Mouse (Mus musculus) embryonic facial prominence, embryonic 13.5 days (tissue): ENCODE data around the gene Ankfy1. TPM values are rescaled to one million over a fixed set of nuclear protein-coding genes. Genes with fewer than 3 reads are reported as not detected.
"Not testable (repeated sequence)": the region's sequence is repeated elsewhere in the genome, so short reads cannot be mapped to it uniquely, and the experiment has no call there.

Experiments used
- ATAC-seq: fragments of 200-750 bp; cut with Nextera tagmentation; 2 replicates; pipeline ENCODE4 v1.8.0; 2017; ENCODE audit warnings: low read depth; ENCODE audit not compliant: insufficient number of reproducible peaks, insufficient read depth, low FRiP score, low TSS enrichment
- H3K27ac ChIP-seq: fragments of 300-500 bp; sonication (generic); 2 replicates; pipeline ENCODE4 v1.5.1; 2015; ENCODE audit warnings: moderate library complexity, mild to moderate bottlenecking, inconsistent platforms
- H3K27me3 ChIP-seq: fragments of 300-500 bp; sonication (generic); 2 replicates; pipeline ENCODE4 v1.6.1; 2015; ENCODE audit warnings: mild to moderate bottlenecking, inconsistent platforms
- H3K36me3 ChIP-seq: fragments of 300-500 bp; sonication (generic); 2 replicates; pipeline ENCODE4 v1.6.1; 2015; ENCODE audit warnings: mild to moderate bottlenecking, inconsistent platforms
- H3K4me1 ChIP-seq: fragments of 300-500 bp; sonication (generic); 2 replicates; pipeline ENCODE4 v1.6.1; 2015; ENCODE audit warnings: inconsistent platforms
- H3K4me2 ChIP-seq: fragments of 300-500 bp; sonication (generic); 2 replicates; pipeline ENCODE4 v1.6.1; 2015; ENCODE audit warnings: moderate library complexity, mild to moderate bottlenecking, inconsistent platforms
- H3K4me3 ChIP-seq: fragments of 300-500 bp; sonication (generic); 2 replicates; pipeline ENCODE4 v1.5.1; 2015; ENCODE audit warnings: mild to moderate bottlenecking, inconsistent platforms
- H3K9ac ChIP-seq: fragments of 300-500 bp; sonication (generic); 2 replicates; pipeline ENCODE4 v1.6.1; 2015; ENCODE audit warnings: mild to moderate bottlenecking, inconsistent platforms
- H3K9me3 ChIP-seq: fragments of 300-500 bp; sonication (generic); 2 replicates; pipeline ENCODE4 v1.6.1; 2016; ENCODE audit warnings: inconsistent platforms
- WGBS: fragments of 180-500 bp; shearing (Covaris S2); methylation state at CpG from one replicate; pipeline ENCODE4 v1.1.7; 2015; ENCODE audit warnings: mixed read lengths; 5-methylcytosine and 5-hydroxymethylcytosine counted together
- polyA plus RNA-seq: library from polyadenylated mRNA; unstranded; fragments of >200 nt; fragmentation: Nextera tagmentation; extraction: Ambion mirVana; gene quantifications from 2 replicates; pipeline ENCODE4 v1.2.1, GENCODE M21; 2015

Gene Ankfy1
- polyA plus RNA-seq, 1 experiment from 2014 or later: 26.0 TPM

DNA sequence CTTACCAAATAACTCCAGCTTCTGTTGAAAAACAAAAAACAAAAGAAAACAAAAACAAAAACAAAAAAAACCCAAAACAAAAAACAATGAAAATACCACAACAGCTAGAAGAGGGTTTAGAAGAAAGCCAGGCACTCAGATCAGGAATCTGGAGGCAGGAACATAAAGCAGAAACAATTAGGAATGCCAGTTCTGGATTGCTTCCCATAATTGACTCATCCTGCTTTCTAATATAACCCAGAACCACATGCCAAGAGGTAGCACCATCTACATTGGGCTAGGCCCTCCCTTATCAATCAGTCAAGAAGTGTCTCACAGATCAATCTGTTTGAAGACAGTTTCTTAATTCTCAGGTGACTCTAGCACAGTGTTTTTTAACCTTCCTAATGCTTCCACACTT is 9.1 kb upstream of the Ankfy1 start:
- Histone ChIP-seq H3K9ac (no peak overlapping the region), H3K4me3 (no peak overlapping the region), H3K9me3 (no peaks in the 10 kb centered on the region), H3K36me3 (peaks cover 27% of the 10 kb centered on the region), H3K27ac (no peak overlapping the region), H3K4me1 (no peaks in the 10 kb centered on the region), H3K27me3 (no peaks in the 10 kb centered on the region), H3K4me2 (no peak overlapping the region)
- no peak for ATAC-seq

DNA sequence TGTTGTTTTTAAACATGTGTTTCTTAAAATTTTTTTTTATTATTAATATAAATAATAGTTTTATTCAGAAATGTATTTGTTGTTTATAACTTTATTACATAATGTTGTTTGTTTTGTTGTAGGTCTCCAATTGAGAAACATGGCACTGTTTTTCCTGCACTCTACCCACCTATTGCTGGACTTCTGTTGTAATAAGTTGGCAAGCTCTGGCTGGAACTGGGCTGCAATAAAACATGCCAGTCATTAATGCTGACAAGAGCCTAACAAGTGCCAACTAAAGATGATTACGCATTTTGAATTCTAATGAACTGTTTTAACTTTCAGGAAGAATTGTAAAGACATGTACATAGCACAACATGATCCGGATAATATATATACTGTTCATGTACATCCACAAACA is 6.4 kb upstream of the Ankfy1 start:
- no peak overlapping the region for H3K27ac ChIP-seq
- H3K9me3 ChIP-seq: no peaks in the 10 kb centered on the region
- ATAC-seq: no peak
- 93% methylated on average over 2 of the region's 2 CpGs for WGBS
- H3K36me3 ChIP-seq: peaks cover 27% of the 10 kb centered on the region
- no peaks in the 10 kb centered on the region for H3K27me3 ChIP-seq
- no peak overlapping the region for H3K4me3 ChIP-seq
- no peak overlapping the region for H3K4me2 ChIP-seq
- H3K9ac ChIP-seq: no peak overlapping the region
- 0 out of 2 replicates have a peak, but pooled peaks cover 6% of the 10 kb centered on the region for H3K4me1 ChIP-seq

GRCm38 (mm10) chr11:72686697-72687096 is 3.1 kb upstream of the Ankfy1 start:
- Histone ChIP-seq H3K36me3 (peaks cover 12% of the 10 kb centered on the region; the same call in 1 of the 2 replicates), H3K27me3 (no peaks in the 10 kb centered on the region), H3K9ac (no peak overlapping the region), H3K4me1 (peaks cover 23% of the 10 kb centered on the region), H3K27ac (no peak overlapping the region), H3K4me2 (no peak overlapping the region), H3K4me3 (no peak overlapping the region), H3K9me3 (no peaks in the 10 kb centered on the region)
- no peak for ATAC-seq

GRCm38 (mm10) chr11:72688242-72688641 is 1.6 kb upstream of the Ankfy1 start:
- H3K27ac ChIP-seq: no peak overlapping the region
- H3K9ac ChIP-seq: no peak overlapping the region
- no peak for ATAC-seq
- H3K36me3 ChIP-seq: peaks cover 12% of the 10 kb centered on the region; the same call in 1 of the 2 replicates
- no peaks in the 10 kb centered on the region for H3K9me3 ChIP-seq
- peaks cover 31% of the 10 kb centered on the region for H3K4me1 ChIP-seq
- H3K27me3 ChIP-seq: no peaks in the 10 kb centered on the region
- H3K4me2 ChIP-seq: no peak overlapping the region; the same call in 1 of the 2 replicates
- H3K4me3 ChIP-seq: no peak overlapping the region
- 2% methylated on average over 5 of the region's 5 CpGs for WGBS

DNA sequence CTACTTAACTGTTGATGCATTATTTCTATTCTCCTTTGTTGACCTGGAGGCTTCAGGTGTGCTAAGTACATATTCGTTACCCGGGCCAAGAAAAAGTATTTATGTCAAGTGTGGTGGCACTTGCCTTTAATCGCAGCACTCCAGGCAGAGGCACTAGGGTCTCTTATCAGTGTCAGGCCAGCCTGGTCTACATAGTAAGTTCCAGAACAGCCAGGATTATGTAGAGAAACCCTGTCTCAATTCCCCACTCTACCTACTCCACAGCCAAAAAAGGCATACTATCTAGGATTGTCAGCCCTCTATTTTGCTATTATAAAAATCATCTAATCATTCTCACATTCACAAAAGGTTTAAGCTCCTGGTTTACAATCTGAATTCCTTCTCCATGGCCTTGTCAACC is 691 bp upstream of the Ankfy1 start:
- WGBS: 74% methylated on average over 3 of the region's 3 CpGs
- no peak for ATAC-seq
- Histone ChIP-seq H3K9ac (peak overlapping the region; percentile 89), H3K36me3 (peaks cover 9% of the 10 kb centered on the region; the same call in 1 of the 2 replicates), H3K4me1 (peaks cover 31% of the 10 kb centered on the region), H3K27ac (peak overlapping the region; percentile 82; the same call in 1 of the 2 replicates), H3K27me3 (no peaks in the 10 kb centered on the region), H3K9me3 (no peaks in the 10 kb centered on the region), H3K4me2 (peak overlapping the region; percentile 71), H3K4me3 (peak overlapping the region; percentile 87)

DNA sequence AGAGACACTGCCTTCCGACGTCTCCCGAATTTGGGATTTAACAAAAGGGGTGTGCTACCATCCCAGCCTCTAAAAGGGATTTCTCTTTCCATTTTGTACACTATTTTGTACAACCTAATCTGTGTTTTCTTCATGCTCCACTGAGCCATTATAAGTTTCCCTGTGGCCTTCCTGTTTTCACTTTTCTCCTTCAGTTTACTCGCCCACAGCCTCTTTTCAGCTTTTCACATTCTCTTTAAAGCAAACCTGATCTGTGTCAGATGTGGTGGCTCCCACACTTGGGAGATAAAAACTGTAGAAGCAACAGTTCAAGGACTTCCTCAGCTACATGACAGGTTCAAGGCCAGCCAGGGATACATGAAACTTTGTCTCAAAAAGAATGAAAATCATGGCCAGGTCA is 2.5 kb downstream of the Ankfy1 start:
- Histone ChIP-seq H3K9me3 (no peaks in the 10 kb centered on the region), H3K4me1 (peaks cover 31% of the 10 kb centered on the region), H3K4me2 (no peak overlapping the region), H3K27ac (no peak overlapping the region), H3K27me3 (no peaks in the 10 kb centered on the region), H3K9ac (no peak overlapping the region), H3K4me3 (no peak overlapping the region), H3K36me3 (no peaks in the 10 kb centered on the region)
- WGBS: 87% methylated on average over 4 of the region's 4 CpGs
- ATAC-seq: no peak

GRCm38 (mm10) chr11:72695025-72695424 is 5.2 kb downstream of the Ankfy1 start:
- 86% methylated on average over 3 of the region's 3 CpGs for WGBS
- H3K36me3 ChIP-seq: no peaks in the 10 kb centered on the region
- H3K4me3 ChIP-seq: no peak overlapping the region

GRCm38 (mm10) chr11:72696368-72696971 is 6.7 kb downstream of the Ankfy1 start:
- H3K4me1 ChIP-seq: peaks cover 10% of the 10 kb centered on the region
- WGBS: 91% methylated on average over 2 of the region's 2 CpGs
- H3K9me3 ChIP-seq: no peaks in the 10 kb centered on the region
- no peak overlapping the region for H3K4me3 ChIP-seq
- no peak overlapping the region for H3K4me2 ChIP-seq
- no peaks in the 10 kb centered on the region for H3K27me3 ChIP-seq
- no peak overlapping the region for H3K9ac ChIP-seq
- H3K36me3 ChIP-seq: no peaks in the 10 kb centered on the region
- no peak overlapping the region for H3K27ac ChIP-seq
- ATAC-seq: no peak

More at GRCm38 (mm10) chr11:72695025-72695424, 5.2 kb downstream of the Ankfy1 start:
- Histone ChIP-seq H3K4me1 (peaks cover 20% of the 10 kb centered on the region), H3K27ac (no peak overlapping the region), H3K9me3 (no peaks in the 10 kb centered on the region), H3K4me2 (no peak overlapping the region), H3K27me3 (no peaks in the 10 kb centered on the region), H3K9ac (no peak overlapping the region)
- no peak for ATAC-seq

DNA sequence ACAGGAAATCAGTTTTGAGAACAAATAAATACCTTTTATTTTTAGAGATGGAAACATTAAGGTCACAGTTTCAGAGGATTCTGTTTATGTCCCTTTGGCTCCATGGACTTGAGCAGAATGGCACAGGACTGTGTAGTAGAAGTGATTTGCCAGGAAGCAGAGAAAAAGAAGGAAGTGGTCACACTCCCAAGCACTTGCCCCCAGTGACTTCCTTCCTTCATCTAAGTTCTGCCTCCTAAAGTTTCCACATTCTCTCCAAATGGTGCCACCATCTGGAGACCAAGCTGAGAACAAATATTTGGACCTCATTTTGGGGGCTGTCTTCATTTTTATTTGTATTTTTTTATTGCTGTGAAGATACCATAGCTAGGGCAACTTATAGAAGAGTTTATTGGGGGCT is 7.5 kb downstream of the Ankfy1 start:
- no peak for ATAC-seq
- H3K36me3 ChIP-seq: no peaks in the 10 kb centered on the region
- H3K4me2 ChIP-seq: no peak overlapping the region
- no peaks in the 10 kb centered on the region for H3K27me3 ChIP-seq
- H3K4me3 ChIP-seq: no peak overlapping the region
- no peak overlapping the region for H3K27ac ChIP-seq
- H3K9me3 ChIP-seq: no peaks in the 10 kb centered on the region
- 0 out of 2 replicates have a peak, but pooled peaks cover 3% of the 10 kb centered on the region for H3K4me1 ChIP-seq
- no peak overlapping the region for H3K9ac ChIP-seq

DNA sequence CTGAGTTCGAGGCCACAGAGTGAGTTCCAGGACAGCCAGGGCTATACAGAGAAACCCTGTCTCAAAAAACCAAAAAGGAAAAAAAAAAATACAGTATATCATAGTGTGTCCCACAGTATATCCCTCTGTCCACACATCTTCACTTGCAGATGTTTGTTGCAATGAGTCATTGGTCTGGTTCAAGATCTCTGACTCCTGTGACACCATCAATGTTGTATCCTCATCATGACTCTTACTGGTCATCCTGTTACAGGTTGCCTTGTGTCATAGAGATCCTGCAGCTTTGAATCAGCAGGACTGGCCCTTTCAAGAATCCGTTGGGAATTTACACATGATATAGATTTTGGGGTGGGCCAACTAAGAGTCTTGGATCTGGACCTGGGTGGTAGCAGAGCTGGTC is 15.3 kb downstream of the Ankfy1 start:
- not testable (repeated sequence) for H3K9me3 ChIP-seq, H3K27me3 ChIP-seq, H3K9ac ChIP-seq, H3K4me2 ChIP-seq, H3K4me3 ChIP-seq, H3K4me1 ChIP-seq, H3K36me3 ChIP-seq, ATAC-seq, H3K27ac ChIP-seq
- WGBS: 92% methylated on average over 2 of the region's 2 CpGs

DNA sequence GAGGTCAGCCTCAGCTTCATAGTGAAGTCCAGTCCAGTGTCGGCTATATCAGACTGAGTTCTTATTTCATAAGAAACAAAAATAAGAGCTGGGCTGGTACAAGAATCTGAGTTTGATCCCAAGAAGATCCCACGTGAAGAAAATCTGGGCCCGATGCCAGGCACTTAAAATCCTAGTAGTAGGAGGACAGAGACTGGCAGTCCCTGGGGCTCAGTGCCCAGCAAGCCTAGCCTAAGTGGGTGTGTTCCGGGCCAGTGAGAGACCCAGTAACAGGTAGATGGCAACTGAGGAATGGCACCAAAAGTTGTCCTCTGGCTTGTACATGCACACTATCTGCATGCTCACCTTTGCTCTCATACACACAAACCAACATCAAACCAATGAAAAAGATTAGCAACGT is 22.9 kb downstream of the Ankfy1 start:
- no peak for ATAC-seq
- H3K36me3 ChIP-seq: peaks cover 28% of the 10 kb centered on the region
- WGBS: 97% methylated on average over 5 of the region's 5 CpGs

GRCm38 (mm10) chr11:72718161-72718560 is 28.4 kb downstream of the Ankfy1 start:
- Histone ChIP-seq H3K4me2 (no peak overlapping the region), H3K9me3 (no peaks in the 10 kb centered on the region), H3K27ac (no peak overlapping the region), H3K4me3 (no peak overlapping the region), H3K4me1 (0 out of 2 replicates have a peak, but pooled peaks cover 2% of the 10 kb centered on the region), H3K27me3 (no peaks in the 10 kb centered on the region), H3K9ac (no peak overlapping the region), H3K36me3 (peaks cover 19% of the 10 kb centered on the region)
- 85% methylated on average over 3 of the region's 3 CpGs for WGBS
- ATAC-seq: no peak

More for the DNA sequence above, 22.9 kb downstream of the Ankfy1 start:
- Histone ChIP-seq H3K9ac (no peak overlapping the region), H3K4me3 (no peak overlapping the region), H3K27me3 (no peaks in the 10 kb centered on the region), H3K9me3 (no peaks in the 10 kb centered on the region), H3K4me2 (no peak overlapping the region), H3K27ac (no peak overlapping the region), H3K4me1 (no peaks in the 10 kb centered on the region)
